Mouse (Mus musculus) stomach, embryonic 15.5 days (tissue): Measurements from ENCODE around the gene Vps37c. TPM values are rescaled to one million over a fixed set of nuclear protein-coding genes. Genes with fewer than 3 reads are reported as not detected.

ENCODE experiments used
- ATAC-seq: fragments of 200-750 bp; cut with Nextera tagmentation; 2 replicates; pipeline ENCODE4 v1.8.0; 2017; ENCODE audit warnings: low read depth, moderate number of reproducible peaks, moderate TSS enrichment; ENCODE audit not compliant: insufficient read depth, low FRiP score
- H3K27ac ChIP-seq: fragments of 300-500 bp; sonication (generic); 2 replicates; pipeline ENCODE4 v1.5.1; 2015; ENCODE audit warnings: mild to moderate bottlenecking, inconsistent platforms
- H3K27me3 ChIP-seq: fragments of 300-500 bp; sonication (generic); replicated peaks from 2 replicates; pipeline ENCODE4 v1.6.1; 2015; ENCODE audit warnings: inconsistent platforms
- H3K36me3 ChIP-seq: fragments of 300-500 bp; sonication (generic); 2 replicates; pipeline ENCODE4 v1.6.1; 2015; ENCODE audit warnings: inconsistent platforms
- H3K4me1 ChIP-seq: fragments of 300-500 bp; sonication (generic); 2 replicates; pipeline ENCODE4 v1.6.1; 2015; ENCODE audit warnings: inconsistent platforms
- H3K4me2 ChIP-seq: fragments of 300-500 bp; sonication (generic); 2 replicates; pipeline ENCODE4 v1.6.1; 2015; ENCODE audit warnings: mild to moderate bottlenecking, inconsistent platforms
- H3K4me3 ChIP-seq: fragments of 300-500 bp; sonication (generic); replicated peaks from 2 replicates; pipeline ENCODE4 v1.5.1; 2015; ENCODE audit warnings: inconsistent platforms
- H3K9ac ChIP-seq: fragments of 300-500 bp; sonication (generic); 2 replicates; pipeline ENCODE4 v1.6.1; 2015; ENCODE audit warnings: inconsistent platforms
- H3K9me3 ChIP-seq: fragments of 300-500 bp; sonication (generic); 2 replicates; pipeline ENCODE4 v1.6.1; 2016; ENCODE audit warnings: inconsistent platforms
- WGBS: fragments of 180-500 bp; shearing (Covaris S2); methylation state at CpG from one replicate; pipeline ENCODE4 v1.1.7; 2015; 5-methylcytosine and 5-hydroxymethylcytosine counted together
- polyA plus RNA-seq: library from polyadenylated mRNA; unstranded; fragments of >200 nt; fragmentation: Nextera tagmentation; extraction: Ambion mirVana; gene quantifications from 2 replicates; pipeline ENCODE4 v1.2.1, GENCODE M21; 2015

The Vps37c gene
- polyA plus RNA-seq, 1 experiment from 2014 or later: 34.0 TPM

DNA sequence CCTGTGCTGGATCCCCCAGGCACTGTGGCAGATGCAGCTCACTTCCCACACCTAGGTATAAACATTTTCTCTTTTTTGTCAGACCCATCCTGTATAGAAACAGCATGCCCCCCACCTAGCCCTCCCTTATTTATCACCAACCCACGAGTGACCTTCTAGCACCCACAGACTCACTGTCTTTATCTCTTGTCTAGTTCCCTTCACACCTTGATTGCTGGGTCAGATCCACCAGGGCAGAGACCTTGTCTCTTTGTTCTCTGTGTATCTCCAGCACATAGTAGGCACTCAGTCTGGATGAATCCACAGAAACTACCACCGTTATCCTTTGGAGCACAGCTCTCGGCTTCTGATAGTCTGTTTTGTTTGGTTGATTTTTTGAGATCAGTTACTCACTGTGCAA is 46.5 kb downstream of the Vps37c start:
- ATAC-seq: no peak

GRCm38 (mm10) chr19:10735861-10736260 is 47.3 kb downstream of the Vps37c start:
- H3K4me1 ChIP-seq: no peaks in the 10 kb centered on the region

More for the DNA sequence above, 46.5 kb downstream of the Vps37c start:
- Histone ChIP-seq H3K9ac (no peak overlapping the region), H3K4me2 (no peak overlapping the region), H3K27ac (no peak overlapping the region), H3K36me3 (no peaks in the 10 kb centered on the region), H3K9me3 (no peaks in the 10 kb centered on the region), H3K4me3 (no peak overlapping the region), H3K4me1 (no peaks in the 10 kb centered on the region), H3K27me3 (no peaks in the 10 kb centered on the region)
- 77% methylated on average over 3 of the region's 3 CpGs for WGBS

GRCm38 (mm10) chr19:10738038-10738437 is 49.5 kb downstream of the Vps37c start:
- WGBS: 86% methylated on average over 6 of the region's 6 CpGs
- Histone ChIP-seq H3K4me3 (no peak overlapping the region), H3K36me3 (no peaks in the 10 kb centered on the region), H3K27ac (no peak overlapping the region), H3K9me3 (no peaks in the 10 kb centered on the region), H3K27me3 (no peaks in the 10 kb centered on the region), H3K4me2 (no peak overlapping the region), H3K9ac (no peak overlapping the region), H3K4me1 (no peaks in the 10 kb centered on the region)
- no peak for ATAC-seq

More at GRCm38 (mm10) chr19:10735861-10736260, 47.3 kb downstream of the Vps37c start:
- Histone ChIP-seq H3K27me3 (no peaks in the 10 kb centered on the region), H3K9ac (no peak overlapping the region), H3K4me2 (no peak overlapping the region), H3K27ac (no peak overlapping the region), H3K4me3 (no peak overlapping the region), H3K36me3 (no peaks in the 10 kb centered on the region), H3K9me3 (no peaks in the 10 kb centered on the region)
- WGBS: 92% methylated on average over 7 of the region's 7 CpGs
- no peak for ATAC-seq

DNA sequence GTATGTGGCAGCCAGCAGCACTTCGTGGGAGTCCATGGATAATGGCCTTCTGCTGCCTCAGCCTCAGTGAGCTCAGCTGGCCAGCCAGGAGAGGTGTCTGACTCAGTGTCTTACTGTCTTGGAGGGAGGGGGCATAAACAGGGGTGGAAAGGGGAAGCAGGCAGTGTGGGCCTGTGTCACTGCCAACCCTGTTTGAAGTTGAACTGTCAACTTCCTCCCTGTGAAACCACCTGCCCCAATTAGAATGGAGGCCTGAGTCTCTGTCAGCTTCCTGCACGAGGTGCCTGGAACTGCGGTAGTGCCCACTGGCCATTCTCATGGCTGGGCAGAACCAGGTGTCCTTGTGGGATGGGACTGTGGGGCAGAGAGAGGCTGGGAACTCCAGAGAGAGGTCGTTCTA is 50.3 kb downstream of the Vps37c start, which contains the start of gene Cd5:
Gene Cd5 (minus strand): TSS at position 192 of the 400 bp plus-strand sequence.
- H3K9me3 ChIP-seq: no peaks in the 10 kb centered on the region
- ATAC-seq: no peak
- 62% methylated on average over 4 of the region's 4 CpGs for WGBS

DNA sequence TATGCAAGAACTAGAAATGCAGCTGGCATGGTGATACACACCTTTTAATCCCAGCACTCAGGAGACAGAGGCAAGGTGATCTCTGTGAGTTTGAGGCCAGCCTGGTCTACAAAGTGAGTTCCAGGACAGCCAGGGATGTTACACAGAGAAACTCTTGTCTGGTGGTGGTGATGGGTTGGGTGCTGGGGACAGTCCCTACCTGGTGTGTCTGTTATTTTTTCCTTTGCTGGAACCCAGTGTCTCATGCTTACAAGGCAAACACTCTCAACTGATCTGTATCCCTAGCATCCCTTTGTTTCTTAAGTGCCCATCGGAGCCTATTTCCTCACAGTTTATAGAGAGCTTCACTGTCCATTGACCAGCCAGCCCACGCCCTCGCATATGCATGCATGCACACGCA is 51.4 kb downstream of the Vps37c start:
- Histone ChIP-seq H3K27ac (no peak overlapping the region), H3K4me2 (no peak overlapping the region), H3K27me3 (no peaks in the 10 kb centered on the region), H3K9me3 (no peaks in the 10 kb centered on the region), H3K4me3 (no peak overlapping the region), H3K4me1 (no peaks in the 10 kb centered on the region), H3K36me3 (no peaks in the 10 kb centered on the region), H3K9ac (no peak overlapping the region)
- ATAC-seq: no peak
- 90% methylated on average over 4 of the region's 4 CpGs for WGBS

More for the DNA sequence above, 50.3 kb downstream of the Vps37c start, which contains the start of gene Cd5:
- Histone ChIP-seq H3K4me1 (no peaks in the 10 kb centered on the region), H3K4me2 (no peak within 1 kb of the TSS), H3K4me3 (no peak within 1 kb of the TSS), H3K27ac (no peak within 1 kb of the TSS), H3K9ac (no peak within 1 kb of the TSS), H3K27me3 (no peaks in the 10 kb centered on the region), H3K36me3 (no peaks in the 10 kb centered on the region)

DNA sequence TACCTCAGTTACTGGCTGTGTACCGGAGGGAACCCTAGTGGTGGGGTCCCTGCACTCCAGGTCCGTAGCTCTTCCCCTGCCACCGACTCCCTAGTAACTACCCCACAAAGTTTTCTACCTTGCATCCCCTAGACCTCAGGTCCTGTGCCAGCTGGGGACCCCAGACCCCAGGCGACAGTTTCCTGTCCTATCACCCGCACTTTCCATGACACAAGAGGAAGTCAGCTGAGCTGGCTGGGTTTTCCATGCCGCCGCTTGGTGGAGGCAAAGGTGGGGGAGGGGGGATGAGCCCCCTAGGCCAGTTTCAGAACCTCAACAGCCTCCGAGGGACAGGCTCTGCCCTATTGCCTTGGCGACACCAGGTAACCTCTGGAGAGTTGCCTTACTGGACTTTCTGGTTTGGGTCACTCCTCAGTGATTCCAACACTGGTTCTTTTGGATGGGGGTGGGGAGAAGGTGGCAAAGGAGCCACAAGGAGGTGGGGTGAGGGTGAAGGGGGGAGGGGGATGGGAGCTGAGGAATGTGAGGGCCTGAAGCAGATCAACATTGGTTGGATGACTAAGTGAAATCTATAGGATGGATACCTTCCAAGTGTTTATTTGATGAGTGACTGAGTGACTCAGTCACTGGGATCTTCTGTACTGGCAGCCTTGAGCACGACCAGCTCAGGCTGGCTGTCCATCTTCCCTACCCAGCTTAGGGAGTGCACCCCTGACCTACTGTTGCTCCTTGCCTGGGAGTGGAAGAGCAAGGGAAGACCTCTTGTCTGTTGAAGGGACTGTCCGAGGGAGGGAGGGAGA is 52.3 kb downstream of the Vps37c start:
- H3K27ac ChIP-seq: peak overlapping the region; percentile 40; the same call in 1 of the 2 replicates

DNA sequence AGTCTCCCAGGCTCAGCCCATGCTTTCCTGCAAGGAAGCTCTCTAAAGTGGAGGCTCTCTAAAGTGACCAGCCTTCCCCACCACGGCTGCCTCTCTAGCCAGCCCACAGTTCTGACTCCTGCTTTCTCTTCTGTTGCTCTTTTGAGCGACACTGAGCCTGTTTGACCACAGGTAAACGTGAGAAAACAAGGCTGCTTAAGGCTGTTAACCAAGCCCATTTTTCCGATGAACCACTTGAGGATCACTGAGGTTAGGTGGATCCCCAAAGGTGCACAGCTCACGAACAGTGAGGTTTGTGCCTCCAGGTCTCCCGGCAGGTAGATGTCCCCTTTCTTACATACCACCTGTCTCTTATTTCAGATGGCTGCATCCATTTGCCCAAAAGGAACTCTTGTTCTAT is 53.6 kb downstream of the Vps37c start:
- no peaks in the 10 kb centered on the region for H3K4me1 ChIP-seq
- H3K4me3 ChIP-seq: no peak overlapping the region
- no peaks in the 10 kb centered on the region for H3K9me3 ChIP-seq
- H3K4me2 ChIP-seq: no peak overlapping the region
- no peak overlapping the region for H3K9ac ChIP-seq
- no peak overlapping the region for H3K27ac ChIP-seq
- no peaks in the 10 kb centered on the region for H3K27me3 ChIP-seq
- 81% methylated on average over 6 of the region's 6 CpGs for WGBS
- ATAC-seq: no peak
- no peaks in the 10 kb centered on the region for H3K36me3 ChIP-seq

More for the DNA sequence above, 52.3 kb downstream of the Vps37c start:
- Histone ChIP-seq H3K9ac (no peak overlapping the region), H3K4me1 (no peaks in the 10 kb centered on the region), H3K9me3 (no peaks in the 10 kb centered on the region), H3K4me2 (no peak overlapping the region), H3K36me3 (no peaks in the 10 kb centered on the region), H3K4me3 (no peak overlapping the region), H3K27me3 (no peaks in the 10 kb centered on the region)
- peak; percentile 48; the same call in 1 of the 2 replicates for ATAC-seq
- 33% methylated on average over 11 of the region's 11 CpGs for WGBS

GRCm38 (mm10) chr19:10742565-10742964 is 54.0 kb downstream of the Vps37c start:
- H3K4me2 ChIP-seq: no peak overlapping the region
- no peaks in the 10 kb centered on the region for H3K4me1 ChIP-seq
- no peaks in the 10 kb centered on the region for H3K9me3 ChIP-seq
- H3K9ac ChIP-seq: no peak overlapping the region
- no peaks in the 10 kb centered on the region for H3K36me3 ChIP-seq
- WGBS: 73% methylated on average over 3 of the region's 3 CpGs
- H3K4me3 ChIP-seq: no peak overlapping the region
- H3K27ac ChIP-seq: no peak overlapping the region
- H3K27me3 ChIP-seq: no peaks in the 10 kb centered on the region
- ATAC-seq: no peak

DNA sequence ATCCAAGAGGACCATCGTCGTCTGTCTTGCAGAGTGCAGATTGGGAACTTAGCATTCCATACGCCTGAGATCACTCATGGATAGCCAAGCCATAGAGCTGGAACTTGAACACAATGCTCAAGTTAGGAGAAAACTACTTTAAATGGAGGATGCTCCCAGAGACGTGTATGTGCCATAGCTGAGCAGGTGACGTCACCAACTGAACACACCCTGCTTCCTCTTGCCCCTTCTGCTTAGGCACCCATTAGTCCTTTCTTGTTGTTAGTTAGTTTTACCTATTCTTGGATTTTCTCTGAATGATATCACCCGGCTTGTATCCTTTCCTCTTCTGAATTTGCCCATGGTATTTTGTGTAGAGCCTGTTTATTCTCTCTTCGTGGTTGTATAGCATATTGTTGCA is 58.6 kb downstream of the Vps37c start:
- Histone ChIP-seq H3K27me3 (no peaks in the 10 kb centered on the region), H3K9me3 (no peaks in the 10 kb centered on the region), H3K36me3 (no peaks in the 10 kb centered on the region), H3K9ac (no peak overlapping the region), H3K4me2 (no peak overlapping the region), H3K4me1 (no peaks in the 10 kb centered on the region), H3K27ac (no peak overlapping the region), H3K4me3 (no peak overlapping the region)
- 76% methylated on average over 7 of the region's 7 CpGs for WGBS
- no peak for ATAC-seq

DNA sequence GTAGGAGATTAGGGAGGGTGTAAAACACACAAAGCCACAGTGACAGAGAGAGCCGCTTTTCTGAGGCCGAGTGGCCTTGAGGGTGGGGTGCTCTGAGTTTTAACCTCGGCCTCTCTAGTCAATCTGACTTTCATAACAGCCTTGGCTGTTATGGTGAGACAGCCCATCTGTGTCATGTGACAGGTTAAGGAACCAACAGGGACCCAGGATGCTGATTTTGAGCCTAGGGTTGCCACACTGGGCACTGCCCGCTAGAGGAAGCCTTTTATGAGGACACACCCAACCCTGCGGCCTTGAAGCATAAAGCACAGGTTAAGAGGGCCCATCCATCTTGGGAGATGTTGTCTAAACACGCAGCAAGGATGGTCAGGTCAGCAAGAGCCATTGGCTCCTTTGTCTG is 59.2 kb downstream of the Vps37c start:
- Histone ChIP-seq H3K4me3 (no peak overlapping the region), H3K9ac (no peak overlapping the region), H3K9me3 (no peaks in the 10 kb centered on the region), H3K4me2 (no peak overlapping the region), H3K36me3 (no peaks in the 10 kb centered on the region), H3K4me1 (no peaks in the 10 kb centered on the region), H3K27ac (no peak overlapping the region), H3K27me3 (no peaks in the 10 kb centered on the region)
- WGBS: 61% methylated on average over 6 of the region's 6 CpGs
- no peak for ATAC-seq

DNA sequence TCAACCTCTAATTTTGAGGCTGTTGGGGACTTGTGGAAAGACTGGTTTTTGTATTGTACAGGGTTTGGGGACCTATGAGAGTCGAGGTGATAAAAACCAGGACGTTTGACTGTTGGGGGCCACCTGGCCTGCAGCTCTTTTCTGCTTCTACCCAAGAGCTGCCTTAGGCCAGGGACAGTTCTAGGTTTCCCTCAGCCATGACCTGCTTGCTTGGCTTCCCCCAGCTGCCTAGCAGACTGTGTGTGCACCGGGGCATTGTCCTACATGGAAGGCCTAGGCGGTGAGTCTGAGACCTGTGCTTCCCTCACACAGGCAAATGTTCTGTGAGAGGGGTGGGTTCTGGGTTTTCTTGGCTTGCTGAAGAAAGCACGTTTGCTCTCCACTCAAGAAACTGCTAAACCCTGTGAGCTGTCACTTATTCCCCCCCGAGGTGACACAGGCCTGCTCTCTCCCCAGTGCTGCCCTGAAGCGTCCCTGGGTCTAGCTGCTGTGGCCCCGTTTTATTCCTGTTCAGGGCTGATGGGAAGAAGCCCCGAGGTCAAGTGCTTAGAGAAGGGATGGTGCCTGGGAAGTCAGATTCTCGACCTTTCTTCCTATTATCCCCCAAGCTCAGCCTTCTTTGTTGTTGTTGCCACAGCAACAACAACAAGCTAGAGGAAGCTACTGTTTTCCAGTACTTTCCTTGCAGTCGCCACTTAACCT is 60.0 kb downstream of the Vps37c start:
- WGBS: 66% methylated on average over 11 of the region's 11 CpGs
- Histone ChIP-seq H3K9ac (no peak overlapping the region), H3K36me3 (no peaks in the 10 kb centered on the region)

DNA sequence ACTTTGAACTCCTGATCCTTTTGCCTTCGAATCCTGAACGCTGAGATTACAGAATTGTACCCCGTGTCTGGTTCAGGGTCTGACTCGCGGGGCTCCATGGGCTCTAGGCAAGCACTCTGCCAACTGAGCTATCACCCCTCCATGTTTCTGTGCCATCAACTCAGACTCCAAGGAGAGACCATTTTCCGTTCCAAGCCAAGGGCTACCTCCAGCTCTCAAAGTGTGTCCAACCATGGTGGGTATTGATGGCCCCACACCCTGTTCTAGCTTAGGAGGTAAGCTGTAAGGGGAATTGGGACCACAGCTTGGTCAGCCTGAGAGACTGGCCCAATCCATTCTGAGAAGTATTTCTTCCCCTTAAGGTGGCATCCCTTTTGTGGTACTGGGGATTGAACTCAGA is 60.8 kb downstream of the Vps37c start:
- no peak overlapping the region for H3K27ac ChIP-seq
- H3K4me1 ChIP-seq: no peaks in the 10 kb centered on the region
- no peaks in the 10 kb centered on the region for H3K27me3 ChIP-seq
- 88% methylated on average over 6 of the region's 6 CpGs for whole genome bisulfite sequencing
- H3K4me3 ChIP-seq: no peak overlapping the region
- no peak for ATAC-seq
- H3K4me2 ChIP-seq: no peak overlapping the region
- H3K9me3 ChIP-seq: no peaks in the 10 kb centered on the region
- H3K36me3 ChIP-seq: no peaks in the 10 kb centered on the region
- H3K9ac ChIP-seq: no peak overlapping the region

More for the DNA sequence above, 60.0 kb downstream of the Vps37c start:
- Histone ChIP-seq H3K27ac (no peak overlapping the region), H3K4me2 (no peak overlapping the region), H3K9me3 (no peaks in the 10 kb centered on the region), H3K27me3 (no peaks in the 10 kb centered on the region), H3K4me1 (no peaks in the 10 kb centered on the region), H3K4me3 (no peak overlapping the region)
- ATAC-seq: no peak
